Mouse (Mus musculus): Measurements from ENCODE around the gene Angptl2.
"Not testable (repeated sequence)": the region's sequence is repeated elsewhere in the genome, so short reads cannot be mapped to it uniquely, and the experiment has no call there.

The Angptl2 gene

GRCm38 (mm10) chr2:33203284-33203683, 12.6 kb upstream of the Angptl2 start:
- peak; percentile 39 to 66 for DNase-seq

GRCm38 (mm10) chr2:33204980-33205379, 10.9 kb upstream of the Angptl2 start:
- peak; percentile 31 to 53 for DNase-seq

- DNase-seq, result no peak
These were observed 9.8 kb upstream of the Angptl2 start for GRCm38 (mm10) chr2:33205939-33206525.

GRCm38 (mm10) chr2:33207069-33207468, 8.8 kb upstream of the Angptl2 start:
- DNase-seq, result peak in 1 of 2 experiments; percentile 50

- DNase-seq, result no peak
These were observed 7.7 kb upstream of the Angptl2 start for GRCm38 (mm10) chr2:33208134-33208533.

GRCm38 (mm10) chr2:33210841-33211240, 5.0 kb upstream of the Angptl2 start:
- no peak for DNase-seq

- DNase-seq, result not testable (repeated sequence)
These were observed 4.6 kb upstream of the Angptl2 start for GRCm38 (mm10) chr2:33211263-33211662.

GRCm38 (mm10) chr2:33215177-33215699, 631 bp upstream of the Angptl2 start:
- DNase-seq, result no peak

GRCm38 (mm10) chr2:33216645-33217424, 966 bp downstream of the Angptl2 start:
- DNase-seq, result no peak

GRCm38 (mm10) chr2:33217425-33217794, 1.5 kb downstream of the Angptl2 start:
- DNase-seq, result no peak

- peak in 1 of 2 experiments; percentile 44 for DNase-seq
These were observed 3.2 kb downstream of the Angptl2 start for GRCm38 (mm10) chr2:33218903-33219625.

- DNase-seq, result peak in 1 of 2 experiments; percentile 40
These were observed 3.8 kb downstream of the Angptl2 start for GRCm38 (mm10) chr2:33219637-33220036.

GRCm38 (mm10) chr2:33220246-33220645, 4.4 kb downstream of the Angptl2 start:
- no peak for DNase-seq

GRCm38 (mm10) chr2:33220674-33221338, 4.9 kb downstream of the Angptl2 start:
- DNase-seq, result no peak

GRCm38 (mm10) chr2:33221339-33221900, 5.6 kb downstream of the Angptl2 start:
- no peak for DNase-seq

- DNase-seq, result no peak
These were observed 6.6 kb downstream of the Angptl2 start for GRCm38 (mm10) chr2:33222480-33222879.

- DNase-seq, result no peak
These were observed 7.9 kb downstream of the Angptl2 start for GRCm38 (mm10) chr2:33223656-33224358.

- no peak for DNase-seq
These were observed 10.1 kb downstream of the Angptl2 start for GRCm38 (mm10) chr2:33225921-33226320.

- no peak for DNase-seq
These were observed 12.2 kb downstream of the Angptl2 start for GRCm38 (mm10) chr2:33228077-33228476.

GRCm38 (mm10) chr2:33228551-33228950, 12.7 kb downstream of the Angptl2 start:
- DNase-seq, result no peak

- DNase-seq, result no peak
These were observed 14.8 kb downstream of the Angptl2 start for GRCm38 (mm10) chr2:33230701-33231100.

GRCm38 (mm10) chr2:33231788-33232187, 15.9 kb downstream of the Angptl2 start:
- no peak for DNase-seq
